Mouse (Mus musculus) forebrain, embryonic 16.5 days (tissue): ENCODE data around the gene Tmem198. TPM values are rescaled to one million over a fixed set of nuclear protein-coding genes. Genes with fewer than 3 reads are reported as not detected.
A peak's percentile ranks its signal among the peaks of the same experiment; 100 is the strongest.

Experiments used
- ATAC-seq: fragments of 200-750 bp; cut with Nextera tagmentation; 2 replicates; pipeline ENCODE4 v1.8.0; 2017; ENCODE audit warnings: mild to moderate bottlenecking, moderate library complexity
- H3K27ac ChIP-seq: fragments of 300-500 bp; sonication (generic); 2 replicates; pipeline ENCODE4 v1.5.1; 2014; ENCODE audit warnings: low read length, control low read depth
- H3K27me3 ChIP-seq: fragments of 300-500 bp; sonication (generic); replicated peaks from 2 replicates; pipeline ENCODE4 v1.6.1; 2014; ENCODE audit warnings: low read length; ENCODE audit not compliant: control insufficient read depth, insufficient read depth
- H3K36me3 ChIP-seq: fragments of 300-500 bp; sonication (generic); 2 replicates; pipeline ENCODE4 v1.6.1; 2014; ENCODE audit not compliant: control insufficient read depth, insufficient read depth
- H3K4me1 ChIP-seq: fragments of 300-500 bp; sonication (generic); replicated peaks from 2 replicates; pipeline ENCODE4 v1.6.1; 2014; ENCODE audit warnings: low read length; ENCODE audit not compliant: control insufficient read depth, insufficient read depth
- H3K4me2 ChIP-seq: fragments of 300-500 bp; sonication (generic); 2 replicates; pipeline ENCODE4 v1.6.1; 2014; ENCODE audit warnings: mild to moderate bottlenecking, low read length, control low read depth
- H3K4me3 ChIP-seq: fragments of 300-500 bp; sonication (generic); replicated peaks from 2 replicates; pipeline ENCODE4 v1.5.1; 2014; ENCODE audit warnings: mild to moderate bottlenecking, low read length, control low read depth
- H3K9ac ChIP-seq: fragments of 300-500 bp; sonication (generic); replicated peaks from 2 replicates; pipeline ENCODE4 v1.6.1; 2014; ENCODE audit warnings: low read depth, low read length, control low read depth
- H3K9me3 ChIP-seq: fragments of 300-500 bp; sonication (generic); 2 replicates; pipeline ENCODE4 v1.6.1; 2016; ENCODE audit warnings: low read length; ENCODE audit not compliant: control insufficient read depth
- WGBS: fragments of 180-500 bp; shearing (Covaris S2); extraction: QIAGEN DNeasy Blood & Tissue Kit; methylation state at CpG from one replicate; pipeline ENCODE4 v1.1.7; 2014; 5-methylcytosine and 5-hydroxymethylcytosine counted together
- polyA plus RNA-seq: library from polyadenylated mRNA; unstranded; fragments of >200 nt; fragmentation: Nextera tagmentation; extraction: Ambion mirVana; gene quantifications from 2 replicates; pipeline ENCODE4 v1.2.1, GENCODE M21; 2015

Tmem198 gene
- polyA plus RNA-seq, 1 experiment from 2014 or later = 60.5 TPM

GRCm38 (mm10) chr1:75450314-75451005, 28.9 kb upstream of the Tmem198 start, which contains the start of gene Asic4:
Gene Asic4, plus strand, starts transcription at chr1:75450436.
- WGBS = 3% methylated on average over 34 of the region's 35 CpGs
- Histone ChIP-seq H3K9me3 (no peaks in the 10 kb centered on the region), H3K9ac (peak within 1 kb of the TSS; percentile 14), H3K4me2 (peak within 1 kb of the TSS; percentile 46), H3K4me1 (peaks cover 52% of the 10 kb centered on the region), H3K27ac (no peak within 1 kb of the TSS), H3K27me3 (peaks cover 30% of the 10 kb centered on the region), H3K4me3 (peak within 1 kb of the TSS; percentile 18), H3K36me3 (no peaks in the 10 kb centered on the region)
- peak; percentile 18; the same call in 1 of the 2 replicates for ATAC-seq

GRCm38 (mm10) chr1:75451900-75452299, 27.4 kb upstream of the Tmem198 start:
- 55% methylated on average over 5 of the region's 5 CpGs for WGBS
- peaks cover 46% of the 10 kb centered on the region for H3K4me1 ChIP-seq
- H3K36me3 ChIP-seq = no peaks in the 10 kb centered on the region
- ATAC-seq = no peak
- no peak overlapping the region for H3K4me3 ChIP-seq
- no peak overlapping the region for H3K4me2 ChIP-seq
- H3K27ac ChIP-seq = no peak overlapping the region
- H3K27me3 ChIP-seq = peaks cover 30% of the 10 kb centered on the region
- H3K9me3 ChIP-seq = no peaks in the 10 kb centered on the region
- no peak overlapping the region for H3K9ac ChIP-seq

GRCm38 (mm10) chr1:75455433-75455832, 23.9 kb upstream of the Tmem198 start:
- no peaks in the 10 kb centered on the region for H3K36me3 ChIP-seq
- H3K4me2 ChIP-seq = no peak overlapping the region
- no peaks in the 10 kb centered on the region for H3K9me3 ChIP-seq
- no peak overlapping the region for H3K27ac ChIP-seq
- no peak overlapping the region for H3K4me3 ChIP-seq
- peaks cover 21% of the 10 kb centered on the region for H3K27me3 ChIP-seq
- H3K9ac ChIP-seq = no peak overlapping the region
- peaks cover 33% of the 10 kb centered on the region for H3K4me1 ChIP-seq
- ATAC-seq = no peak
- WGBS = 74% methylated on average over 3 of the region's 3 CpGs

- H3K4me2 ChIP-seq = no peak overlapping the region
- peaks cover 18% of the 10 kb centered on the region for H3K27me3 ChIP-seq
- H3K27ac ChIP-seq = no peak overlapping the region
- ATAC-seq = peak; percentile 47
- 15% methylated on average over 5 of the region's 5 CpGs for WGBS
- no peak overlapping the region for H3K9ac ChIP-seq
- H3K9me3 ChIP-seq = no peaks in the 10 kb centered on the region
- H3K36me3 ChIP-seq = no peaks in the 10 kb centered on the region
- H3K4me1 ChIP-seq = peaks cover 28% of the 10 kb centered on the region
- H3K4me3 ChIP-seq = no peak overlapping the region
These were observed 23.4 kb upstream of the Tmem198 start for GRCm38 (mm10) chr1:75455948-75456347.

- peaks cover 11% of the 10 kb centered on the region; the same call in 1 of the 2 replicates for H3K27me3 ChIP-seq
- no peak overlapping the region for H3K27ac ChIP-seq
- no peak overlapping the region for H3K4me3 ChIP-seq
- ATAC-seq = no peak
- WGBS = 5% methylated on average over 14 of the region's 14 CpGs
- H3K9ac ChIP-seq = no peak overlapping the region
- peaks cover 28% of the 10 kb centered on the region for H3K4me1 ChIP-seq
- no peak overlapping the region for H3K4me2 ChIP-seq
- H3K9me3 ChIP-seq = no peaks in the 10 kb centered on the region
- no peaks in the 10 kb centered on the region for H3K36me3 ChIP-seq
These were observed 22.4 kb upstream of the Tmem198 start for GRCm38 (mm10) chr1:75456746-75457564.

GRCm38 (mm10) chr1:75457710-75458024, 21.7 kb upstream of the Tmem198 start:
- Histone ChIP-seq H3K9me3 (no peaks in the 10 kb centered on the region), H3K27ac (no peak overlapping the region), H3K9ac (no peak overlapping the region; the same call in 1 of the 2 replicates), H3K4me2 (no peak overlapping the region), H3K36me3 (no peaks in the 10 kb centered on the region), H3K27me3 (peaks cover 5% of the 10 kb centered on the region; the same call in 1 of the 2 replicates), H3K4me1 (peaks cover 28% of the 10 kb centered on the region), H3K4me3 (no peak overlapping the region)
- WGBS = 5% methylated on average over 9 of the region's 10 CpGs
- ATAC-seq = no peak

- 4% methylated on average over 42 of the region's 42 CpGs for WGBS
These were observed 21.1 kb upstream of the Tmem198 start for GRCm38 (mm10) chr1:75458025-75458788.

GRCm38 (mm10) chr1:75458789-75459684, 20.3 kb upstream of the Tmem198 start:
- H3K4me1 ChIP-seq = peaks cover 28% of the 10 kb centered on the region
- no peak overlapping the region for H3K27ac ChIP-seq

More at GRCm38 (mm10) chr1:75458025-75458788, 21.1 kb upstream of the Tmem198 start:
- Histone ChIP-seq H3K4me3 (peak overlapping the region; percentile 31), H3K36me3 (no peaks in the 10 kb centered on the region), H3K4me1 (peaks cover 28% of the 10 kb centered on the region), H3K4me2 (peak overlapping the region; percentile 56), H3K9me3 (no peaks in the 10 kb centered on the region), H3K27ac (no peak overlapping the region), H3K9ac (peak overlapping the region; percentile 12), H3K27me3 (peaks cover 5% of the 10 kb centered on the region; the same call in 1 of the 2 replicates)
- peak; percentile 45 for ATAC-seq

More at GRCm38 (mm10) chr1:75458789-75459684, 20.3 kb upstream of the Tmem198 start:
- 0 out of 2 replicates have a peak, but pooled peaks have one; percentile 13 for ATAC-seq
- Histone ChIP-seq H3K27me3 (peaks cover 5% of the 10 kb centered on the region; the same call in 1 of the 2 replicates), H3K36me3 (no peaks in the 10 kb centered on the region), H3K9me3 (no peaks in the 10 kb centered on the region), H3K9ac (peak overlapping the region; percentile 12; the same call in 1 of the 2 replicates), H3K4me2 (peak overlapping the region; percentile 56), H3K4me3 (peak overlapping the region; percentile 31)
- 12% methylated on average over 23 of the region's 23 CpGs for WGBS
